Mouse (Mus musculus) inflammation-experienced regulatory T-cells, adult 6 months (primary cell): Measurements from ENCODE around the gene Srp14. TPM values are rescaled to one million over a fixed set of nuclear protein-coding genes. Genes with fewer than 3 reads are reported as not detected.

Source experiments
- ATAC-seq: one replicate; pipeline ENCODE4 v1.8.0; 2017
- polyA plus RNA-seq, 3 experiments: library from polyadenylated mRNA; unstranded; fragments of 100-300 nt; shearing (Covaris generic); gene quantifications; one replicate each; pipeline ENCODE4 v1.2.1; 2017

Gene Srp14
- polyA plus RNA-seq, 3 experiments from 2014 or later, result 288 to 331 (median 298) TPM

DNA sequence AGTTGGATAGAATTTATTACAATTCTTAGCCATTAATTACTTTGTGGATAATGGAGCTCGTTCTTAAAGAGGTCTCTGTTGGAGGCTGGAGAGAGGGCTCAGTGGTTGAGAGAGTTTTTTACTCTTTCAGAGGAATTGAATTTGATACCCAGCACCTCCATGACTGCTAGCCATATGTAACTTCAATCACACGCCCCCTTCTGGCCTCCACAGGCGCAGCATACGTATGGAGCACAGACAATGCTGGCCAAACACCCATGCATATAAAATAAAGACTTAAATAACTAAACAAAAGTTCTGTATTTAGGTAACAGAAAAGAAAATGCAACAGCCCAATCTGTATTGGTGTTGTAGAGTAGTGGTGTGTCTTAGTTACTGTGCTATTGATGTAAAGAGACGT, 47.9 kb downstream of the Srp14 start:
- no peak for ATAC-seq

DNA sequence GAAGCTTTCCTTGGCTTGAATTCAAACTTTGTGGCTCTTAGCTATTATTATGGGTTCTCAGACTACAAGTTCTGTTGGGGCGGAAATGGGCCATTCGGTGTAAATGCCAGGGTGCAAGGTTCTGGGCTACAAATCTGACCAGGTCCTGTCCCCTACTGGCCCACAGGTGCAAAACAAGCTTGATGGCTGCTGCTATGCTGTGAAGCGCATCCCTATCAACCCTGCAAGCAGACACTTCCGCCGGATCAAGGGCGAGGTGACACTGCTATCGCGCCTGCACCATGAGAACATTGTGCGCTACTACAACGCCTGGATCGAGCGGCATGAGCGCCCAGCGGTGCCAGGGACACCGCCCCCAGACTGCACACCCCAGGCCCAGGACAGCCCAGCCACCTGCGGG, 48.9 kb downstream of the Srp14 start:
- no peak for ATAC-seq

DNA sequence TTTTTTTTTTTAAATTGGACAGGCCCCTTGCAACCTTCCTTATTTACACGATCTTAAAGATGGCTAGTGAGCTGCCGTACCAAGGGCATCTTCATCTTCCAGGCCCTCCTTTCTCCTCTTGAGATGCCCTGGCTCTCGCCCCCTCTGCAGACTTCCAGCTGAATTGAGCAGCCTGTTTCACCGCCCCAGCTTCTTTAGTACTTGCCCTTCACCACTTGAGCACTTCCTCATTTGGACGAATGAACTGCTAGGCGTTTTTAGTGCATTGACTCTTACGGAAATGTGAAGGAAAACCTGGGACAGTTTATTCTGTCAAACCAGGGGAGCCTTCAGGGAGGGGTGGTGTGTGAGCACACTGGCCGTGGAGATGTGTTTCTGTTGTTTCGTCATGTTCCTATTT, 50.2 kb downstream of the Srp14 start:
- no peak for ATAC-seq

DNA sequence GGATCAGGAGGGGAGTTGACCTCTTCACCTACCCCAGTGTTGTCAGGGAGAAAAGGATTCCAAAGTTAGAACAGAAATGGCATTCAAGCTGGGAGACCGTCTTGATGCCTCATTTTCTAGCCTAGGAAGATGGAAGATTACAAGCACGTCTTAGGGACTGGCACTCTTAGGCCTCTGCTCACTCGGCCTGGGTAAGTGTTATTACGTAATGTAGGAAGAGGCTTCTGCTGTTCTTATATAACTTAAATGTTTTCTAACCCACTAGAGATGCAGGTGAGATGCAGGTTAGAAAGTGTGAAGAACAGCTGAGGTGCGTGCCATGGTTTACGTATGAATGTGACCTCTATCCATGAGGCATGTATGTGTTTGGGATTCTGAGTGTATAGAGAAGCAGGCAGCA, 51.2 kb downstream of the Srp14 start:
- no peak for ATAC-seq

Other genes starting within 250 kb of the Srp14 start
- gene Fsip1, start 222.7 kb downstream of the Srp14 start, polyA plus RNA-seq, result not detected
- gene Gpr176, start 106.3 kb downstream of the Srp14 start, polyA plus RNA-seq, result under 1 TPM in 1 of 3 experiments, not detected in 2; 0.11 TPM
- gene Eif2ak4, start 91.1 kb downstream of the Srp14 start, polyA plus RNA-seq, result 1 to 10 TPM; 2.9 to 4.8 (median 3.6) TPM
- gene Bmf, start 70.0 kb upstream of the Srp14 start, polyA plus RNA-seq, result 1 to 10 TPM in 2 of 3 experiments, under 1 TPM in 1; 0.81 to 2.8 (median 1.7) TPM
- gene Bub1b, start 118.5 kb upstream of the Srp14 start, polyA plus RNA-seq, result 10 to 100 TPM in 1 of 3 experiments, 1 to 10 TPM in 2; 5.4 to 49.0 (median 9.4) TPM
- gene Pak6, start 183.6 kb upstream of the Srp14 start, polyA plus RNA-seq, result under 1 TPM in 2 of 3 experiments, not detected in 1; 0.15 to 0.60 TPM
- gene Ankrd63, start 224.3 kb upstream of the Srp14 start, polyA plus RNA-seq, result not detected
- gene Plcb2, start 248.7 kb upstream of the Srp14 start, polyA plus RNA-seq, result 10 to 100 TPM in 2 of 3 experiments, 1 to 10 TPM in 1; 8.2 to 18.9 (median 18.4) TPM